Mouse (Mus musculus) lung, adult 18-20 months (tissue): Measurements from ENCODE around the gene Clasp1.
"Not testable (repeated sequence)": the region's sequence is repeated elsewhere in the genome, so short reads cannot be mapped to it uniquely, and the experiment has no call there.

ENCODE experiments used
- DNase-seq, 2 experiments: peaks; one replicate each; pipeline ENCODE4 v3.0.0; 2022; ENCODE audit warnings: mixed read lengths in 2 of 2

The Clasp1 gene

GRCm38 (mm10) chr1:118595395-118595794 is 206.5 kb downstream of the Clasp1 start:
- no peak for DNase-seq

GRCm38 (mm10) chr1:118597475-118598213 is 208.8 kb downstream of the Clasp1 start:
- peak in 1 of 2 experiments; percentile 37 for DNase-seq

GRCm38 (mm10) chr1:118598339-118598738 is 209.5 kb downstream of the Clasp1 start:
- DNase-seq = peak in 1 of 2 experiments; percentile 48

- DNase-seq = no peak
Observed at GRCm38 (mm10) chr1:118613631-118614183, 224.8 kb downstream of the Clasp1 start.

GRCm38 (mm10) chr1:118621055-118621454 is 232.2 kb downstream of the Clasp1 start:
- not testable (repeated sequence) for DNase-seq

- DNase-seq = no peak
Observed at GRCm38 (mm10) chr1:118622857-118623256, 234.0 kb downstream of the Clasp1 start.

- no peak for DNase-seq
Observed at GRCm38 (mm10) chr1:118625461-118625860, 236.6 kb downstream of the Clasp1 start.

GRCm38 (mm10) chr1:118625921-118626320 is 237.1 kb downstream of the Clasp1 start:
- no peak for DNase-seq

GRCm38 (mm10) chr1:118626452-118626851 is 237.6 kb downstream of the Clasp1 start:
- no peak for DNase-seq

- DNase-seq = peak; percentile 89 to 90
Observed at GRCm38 (mm10) chr1:118627781-118628464, 239.1 kb downstream of the Clasp1 start, which contains the start of gene Tfcp2l1. TSS of gene Tfcp2l1 (plus strand) at chr1:118627945.

- no peak for DNase-seq
Observed at GRCm38 (mm10) chr1:118633415-118633980, 244.6 kb downstream of the Clasp1 start.

GRCm38 (mm10) chr1:118642296-118642999 is 253.6 kb downstream of the Clasp1 start:
- DNase-seq = no peak

- peak; percentile 73 to 84 for DNase-seq
Observed at GRCm38 (mm10) chr1:118643138-118643979, 254.5 kb downstream of the Clasp1 start.

GRCm38 (mm10) chr1:118645701-118646100 is 256.8 kb downstream of the Clasp1 start:
- no peak for DNase-seq

- peak; percentile 82 to 86 for DNase-seq
Observed at GRCm38 (mm10) chr1:118648015-118648414, 259.2 kb downstream of the Clasp1 start.

GRCm38 (mm10) chr1:118649933-118650770 is 261.3 kb downstream of the Clasp1 start:
- peak; percentile 69 to 82 for DNase-seq

- no peak for DNase-seq
Observed at GRCm38 (mm10) chr1:118650771-118651080, 261.9 kb downstream of the Clasp1 start.

GRCm38 (mm10) chr1:118658716-118659115 is 269.9 kb downstream of the Clasp1 start:
- DNase-seq = no peak

GRCm38 (mm10) chr1:118660880-118661465 is 272.1 kb downstream of the Clasp1 start:
- no peak for DNase-seq
